Mouse (Mus musculus) embryo, embryonic 10 days (tissue): ENCODE data around the gene Tedc1.

Source experiments
- DNase-seq: peaks from one replicate; pipeline ENCODE4 v3.0.0-alpha.2; 2015; ENCODE audit warnings: low spot score

Tedc1 gene

GRCm38 (mm10) chr12:113202008-113202407, 45.8 kb downstream of the Tedc1 start:
- DNase-seq, result no peak

GRCm38 (mm10) chr12:113203522-113203921, 47.3 kb downstream of the Tedc1 start:
- DNase-seq, result no peak

GRCm38 (mm10) chr12:113205251-113205942, 49.2 kb downstream of the Tedc1 start:
- DNase-seq, result no peak

GRCm38 (mm10) chr12:113207737-113208136, 51.5 kb downstream of the Tedc1 start:
- DNase-seq, result no peak

GRCm38 (mm10) chr12:113210586-113211378, 54.6 kb downstream of the Tedc1 start:
- DNase-seq, result no peak

GRCm38 (mm10) chr12:113211772-113212171, 55.6 kb downstream of the Tedc1 start:
- DNase-seq, result no peak

- no peak for DNase-seq
Observed at GRCm38 (mm10) chr12:113212326-113212924, 56.2 kb downstream of the Tedc1 start.

- no peak for DNase-seq
Observed at GRCm38 (mm10) chr12:113213226-113213625, 57.0 kb downstream of the Tedc1 start.

- DNase-seq, result no peak
Observed at GRCm38 (mm10) chr12:113214072-113214808, 58.0 kb downstream of the Tedc1 start.

- DNase-seq, result no peak
Observed at GRCm38 (mm10) chr12:113214972-113215666, 58.9 kb downstream of the Tedc1 start.
